In genomic region chr14:46193577-46193976, GRCm38 (mm10) we compare ENCODE assay signal across 27 mouse cellular contexts.
"Had no signal": no experiment of that assay in that cellular context is flagged by ENCODE, and none has a peak within 500 bp of the region (broad histone marks: within the 10 kb centered on the region; RNA-seq: fewer than 3 reads in every experiment).

No protein-coding gene starts in this region.

- H3K9ac ChIP-seq: heart, embryonic 12.5 days; hindbrain, embryonic 12.5 days; hindbrain, embryonic 14.5 days; intestine, embryonic 15.5 days; limb, embryonic 12.5 days; liver, embryonic 13.5 days; liver, embryonic 15.5 days; liver, postnatal 0 days had no signal

- H3K36me3 ChIP-seq: heart, embryonic 10.5 days; heart, embryonic 12.5 days; hindbrain, embryonic 10.5 days; hindbrain, embryonic 12.5 days; intestine, embryonic 15.5 days; limb, embryonic 12.5 days; liver, embryonic 13.5 days; liver, embryonic 15.5 days had no signal

- ATAC-seq: hindbrain, embryonic 16.5 days; inflammation-experienced regulatory T-cells, adult 6 months; intestine, embryonic 15.5 days; intestine, postnatal 0 days; liver, postnatal 0 days had no signal

- H3K4me3 ChIP-seq: heart, embryonic 10.5 days; heart, embryonic 12.5 days; hindbrain, embryonic 10.5 days; hindbrain, embryonic 12.5 days; intestine, embryonic 15.5 days; layer of hippocampus, adult 2 months; left cerebral cortex, adult 2 months; limb, embryonic 12.5 days; liver, embryonic 13.5 days; liver, embryonic 15.5 days had no signal

- H3K27me3 ChIP-seq: heart, embryonic 12.5 days; hindbrain, embryonic 12.5 days; intestine, embryonic 15.5 days; limb, embryonic 12.5 days; liver, embryonic 13.5 days; liver, embryonic 15.5 days had no signal

- H3K27ac ChIP-seq: heart, embryonic 10.5 days; hindbrain, embryonic 10.5 days; hindbrain, embryonic 12.5 days; hindbrain, embryonic 14.5 days; intestine, embryonic 15.5 days; layer of hippocampus, adult 2 months; left cerebral cortex, adult 2 months; limb, embryonic 12.5 days; liver, embryonic 13.5 days; liver, embryonic 15.5 days had no signal

- H3K9me3 ChIP-seq: heart, embryonic 10.5 days; heart, embryonic 12.5 days; hindbrain, embryonic 10.5 days; hindbrain, embryonic 12.5 days; intestine, embryonic 15.5 days; limb, embryonic 12.5 days; liver, embryonic 13.5 days; liver, embryonic 15.5 days had no signal

- H3K4me1 ChIP-seq: hindbrain, embryonic 12.5 days; intestine, embryonic 15.5 days; liver, embryonic 15.5 days had no signal

- DNase-seq: gastrocnemius, postnatal 14 days; gastrocnemius, postnatal 36 days; heart, adult 11 months; heart, postnatal 10 days; heart, postnatal 4 days; kidney, adult 18-20 months; kidney, adult 8-10 months; kidney, postnatal 10 days; kidney, postnatal 25 days; kidney, postnatal 4 days; liver; liver, embryonic 13.5 days; liver, postnatal 0 days had no signal

- H3K4me2 ChIP-seq: heart, embryonic 12.5 days; hindbrain, embryonic 12.5 days; hindbrain, embryonic 14.5 days; intestine, embryonic 15.5 days; limb, embryonic 12.5 days; liver, embryonic 11.5 days; liver, embryonic 13.5 days; liver, embryonic 15.5 days had no signal
